Comparison of ENCODE assay signal across 17 mouse cellular contexts in the genomic region with DNA sequence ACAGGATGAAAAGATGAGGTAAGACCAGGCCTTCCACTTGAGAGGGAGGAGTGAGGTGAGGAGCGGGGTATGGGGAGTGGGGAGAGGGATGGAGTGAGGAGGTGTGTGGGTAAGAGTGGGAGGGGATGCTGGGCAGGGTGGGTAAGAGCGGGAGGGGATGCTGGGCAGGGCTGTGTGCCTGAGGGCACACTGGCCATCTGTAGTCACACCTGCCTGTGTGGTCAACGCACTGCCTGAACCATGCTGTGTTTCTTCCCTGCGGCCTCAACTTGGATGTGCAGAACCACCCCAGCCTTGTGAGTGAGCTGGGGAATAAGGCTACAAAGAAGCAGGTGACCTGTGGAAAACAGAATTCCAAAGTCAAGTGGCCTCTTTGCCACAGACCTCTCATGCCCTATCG. TPM values are rescaled to one million over a fixed set of nuclear protein-coding genes. Genes with fewer than 3 reads are reported as not detected.
DNase-seq lines count a peak whose midpoint lies in the region; ATAC-seq and TF ChIP-seq lines count a peak whose summit lies in the region.
"Had no signal": no experiment of that assay in that cellular context is flagged by ENCODE, and none has a peak within 500 bp of the region (broad histone marks: within the 10 kb centered on the region; RNA-seq: fewer than 3 reads in every experiment).

No protein-coding gene starts in this region.

- H3K27ac ChIP-seq in heart, embryonic 10.5 days = no peak overlapping the region
- 0 out of 2 replicates have a peak overlapping the region, but pooled peaks have one; percentile 9 for H3K27ac ChIP-seq in liver, embryonic 15.5 days (replicated peaks)
- no peak overlapping the region for H3K27ac ChIP-seq in liver, postnatal 0 days (ENCODE audit: low read depth)
- H3K27ac ChIP-seq in limb, embryonic 13.5 days = no peak overlapping the region
- no peak overlapping the region for H3K27ac ChIP-seq in neural tube, embryonic 15.5 days (replicated peaks)
- H3K27ac ChIP-seq: embryonic facial prominence, embryonic 15.5 days; hindbrain, embryonic 15.5 days; kidney, postnatal 0 days had no signal

- no peak overlapping the region for H3K4me2 ChIP-seq in liver, embryonic 15.5 days
- no peak overlapping the region for H3K4me2 ChIP-seq in liver, postnatal 0 days (ENCODE audit: low read depth, low read length)
- H3K4me2 ChIP-seq in limb, embryonic 13.5 days (replicated peaks) = no peak overlapping the region
- peak overlapping the region; percentile 86; the same call in 1 of the 2 replicates for H3K4me2 ChIP-seq in neural tube, embryonic 15.5 days

- DNase-seq in heart, embryonic 10.5 days (ENCODE audit: low spot score) = no peak
- DNase-seq in heart, postnatal 10 days = no peak
- no peak for DNase-seq in liver, postnatal 0 days
- DNase-seq in embryo, embryonic 10.5 days (ENCODE audit: low spot score) = no peak
- DNase-seq: cerebellum, postnatal 36 days; gastrocnemius, postnatal 36 days; heart, postnatal 14 days; lung, postnatal 14 days; right cerebral cortex, adult 18-20 months; thymus, postnatal 25 days had no signal

- H3K27me3 ChIP-seq in heart, embryonic 10.5 days (ENCODE audit: insufficient read depth, poor library complexity, severe bottlenecking) = no peaks in the 10 kb centered on the region
- H3K27me3 ChIP-seq in liver, embryonic 15.5 days = no peaks in the 10 kb centered on the region
- no peaks in the 10 kb centered on the region for H3K27me3 ChIP-seq in liver, postnatal 0 days (ENCODE audit: insufficient read depth, low read length)
- no peaks in the 10 kb centered on the region for H3K27me3 ChIP-seq in limb, embryonic 13.5 days
- no peaks in the 10 kb centered on the region for H3K27me3 ChIP-seq in neural tube, embryonic 15.5 days (replicated peaks)
- H3K27me3 ChIP-seq: embryonic facial prominence, embryonic 15.5 days; hindbrain, embryonic 15.5 days had no signal

- H3K9ac ChIP-seq in liver, embryonic 15.5 days = no peak overlapping the region
- no peak overlapping the region for H3K9ac ChIP-seq in liver, postnatal 0 days (replicated peaks)
- peak overlapping the region; percentile 31; the same call in 1 of the 2 replicates for H3K9ac ChIP-seq in limb, embryonic 13.5 days
- H3K9ac ChIP-seq in neural tube, embryonic 15.5 days (replicated peaks) = no peak overlapping the region
- H3K9ac ChIP-seq: embryonic facial prominence, embryonic 15.5 days; hindbrain, embryonic 15.5 days had no signal

- peaks cover 55% of the 10 kb centered on the region for H3K4me1 ChIP-seq in heart, embryonic 10.5 days
- peaks cover 59% of the 10 kb centered on the region for H3K4me1 ChIP-seq in liver, embryonic 15.5 days (replicated peaks)
- H3K4me1 ChIP-seq in liver, postnatal 0 days (ENCODE audit: insufficient read depth) = peaks cover 34% of the 10 kb centered on the region
- peaks cover 26% of the 10 kb centered on the region for H3K4me1 ChIP-seq in limb, embryonic 13.5 days
- peaks cover 42% of the 10 kb centered on the region for H3K4me1 ChIP-seq in neural tube, embryonic 15.5 days

- H3K36me3 ChIP-seq in heart, embryonic 10.5 days = peaks cover 45% of the 10 kb centered on the region
- H3K36me3 ChIP-seq in liver, embryonic 15.5 days (replicated peaks) = peaks cover 34% of the 10 kb centered on the region
- H3K36me3 ChIP-seq in liver, postnatal 0 days (replicated peaks; ENCODE audit: insufficient read depth, low read length) = peaks cover 35% of the 10 kb centered on the region
- H3K36me3 ChIP-seq in limb, embryonic 13.5 days = peaks cover 47% of the 10 kb centered on the region
- peaks cover 41% of the 10 kb centered on the region for H3K36me3 ChIP-seq in neural tube, embryonic 15.5 days

- TF ChIP-seq EP300 in liver, postnatal 0 days (IDR thresholded peaks at IDR 0.05; ENCODE audit: low read depth) = no peak

- no peaks in the 10 kb centered on the region for H3K9me3 ChIP-seq in heart, embryonic 10.5 days
- H3K9me3 ChIP-seq in liver, embryonic 15.5 days (replicated peaks) = no peaks in the 10 kb centered on the region
- no peaks in the 10 kb centered on the region for H3K9me3 ChIP-seq in liver, postnatal 0 days (ENCODE audit: low read length)
- no peaks in the 10 kb centered on the region for H3K9me3 ChIP-seq in limb, embryonic 13.5 days
- no peaks in the 10 kb centered on the region for H3K9me3 ChIP-seq in neural tube, embryonic 15.5 days (replicated peaks)
- H3K9me3 ChIP-seq: embryonic facial prominence, embryonic 15.5 days; hindbrain, embryonic 15.5 days had no signal

- intact Hi-C loops in heart, postnatal 10 days (cut with DNase I) = loop anchor here (10.0 kb wide), 1 partner anchor 270 kb away; the partner anchor contains the start of gene Tcf3

- 81% methylated on average over 5 of the region's 5 CpGs for WGBS in heart, embryonic 10.5 days
- WGBS in liver, embryonic 15.5 days (ENCODE audit: insufficient replicate concordance) = 92% methylated on average over 5 of the region's 5 CpGs
- 94% methylated on average over 5 of the region's 5 CpGs for WGBS in liver, postnatal 0 days (ENCODE audit: insufficient replicate concordance)
- 91% methylated on average over 5 of the region's 5 CpGs for WGBS in limb, embryonic 13.5 days
- WGBS in neural tube, embryonic 15.5 days = 89% methylated on average over 5 of the region's 5 CpGs

- H3K4me3 ChIP-seq in heart, embryonic 10.5 days = 0 out of 2 replicates have a peak overlapping the region, but pooled peaks have one; percentile 4
- no peak overlapping the region for H3K4me3 ChIP-seq in liver, embryonic 15.5 days (replicated peaks)
- H3K4me3 ChIP-seq in liver, postnatal 0 days (ENCODE audit: low read depth, low read length) = no peak overlapping the region
- H3K4me3 ChIP-seq in limb, embryonic 13.5 days = no peak overlapping the region
- no peak overlapping the region for H3K4me3 ChIP-seq in neural tube, embryonic 15.5 days (replicated peaks)

- no peak for TF ChIP-seq CTCF in liver, postnatal 0 days (IDR thresholded peaks at IDR 0.05; ENCODE audit: low read depth)

- no peak for ATAC-seq in liver, embryonic 15.5 days (ENCODE audit: insufficient read depth)
- ATAC-seq in liver, postnatal 0 days = no peak
- no peak for ATAC-seq in limb, embryonic 13.5 days (ENCODE audit: low FRiP score, low read depth)
- ATAC-seq in neural tube, embryonic 15.5 days (ENCODE audit: low FRiP score) = no peak
- ATAC-seq: intestine, postnatal 0 days had no signal

RNA-seq across cellular contexts. Expression of gene Izumo4, which starts 2.4 kb away (rescaled TPM):
- 12.8 and 14.4 TPM in 2 replicates for polyA plus RNA-seq in heart, embryonic 10.5 days (2016; fragmentation: Nextera tagmentation; extraction: Ambion mirVana)
- 1 to 10 TPM; 2.9 to 4.1 TPM for total RNA-seq in heart, postnatal 10 days (2021)
- 7.1 and 8.1 TPM in 2 replicates for polyA plus RNA-seq in liver, embryonic 15.5 days (2015; fragmentation: Nextera tagmentation; extraction: Ambion mirVana)
- polyA plus RNA-seq in liver, postnatal 0 days (2015; fragmentation: Nextera tagmentation; extraction: Ambion mirVana) = 7.9 and 10.4 TPM in 2 replicates
- polyA plus RNA-seq in limb, embryonic 13.5 days (2015; fragmentation: Nextera tagmentation; extraction: Ambion mirVana) = 24.2 and 25.6 TPM in 2 replicates
- polyA plus RNA-seq in neural tube, embryonic 15.5 days (2015; fragmentation: Nextera tagmentation; extraction: Ambion mirVana) = 43.3 and 46.8 TPM in 2 replicates

RNA-seq across cellular contexts. Expression of gene Mob3a, which starts 2.6 kb away (rescaled TPM):
- 54.8 and 56.8 TPM in 2 replicates for polyA plus RNA-seq in heart, embryonic 10.5 days (2016; fragmentation: Nextera tagmentation; extraction: Ambion mirVana)
- total RNA-seq in heart, postnatal 10 days (2021) = 10 to 100 TPM; 10.1 to 11.3 TPM
- polyA plus RNA-seq in liver, embryonic 15.5 days (2015; fragmentation: Nextera tagmentation; extraction: Ambion mirVana) = 28.0 and 31.6 TPM in 2 replicates
- polyA plus RNA-seq in liver, postnatal 0 days (2015; fragmentation: Nextera tagmentation; extraction: Ambion mirVana) = 14.7 and 17.3 TPM in 2 replicates
- polyA plus RNA-seq in limb, embryonic 13.5 days (2015; fragmentation: Nextera tagmentation; extraction: Ambion mirVana) = 55.3 and 55.7 TPM in 2 replicates
- polyA plus RNA-seq in neural tube, embryonic 15.5 days (2015; fragmentation: Nextera tagmentation; extraction: Ambion mirVana) = 53.0 and 58.8 TPM in 2 replicates

RNA-seq across cellular contexts. Expression of gene Mknk2, which starts 26.5 kb away (rescaled TPM):
- 90.8 and 92.0 TPM in 2 replicates for polyA plus RNA-seq in heart, embryonic 10.5 days (2016; fragmentation: Nextera tagmentation; extraction: Ambion mirVana)
- total RNA-seq in heart, postnatal 10 days (2021) = 100 to 1,000 TPM; 143 to 159 TPM
- 74.9 and 84.6 TPM in 2 replicates for polyA plus RNA-seq in liver, embryonic 15.5 days (2015; fragmentation: Nextera tagmentation; extraction: Ambion mirVana)
- 45.8 and 46.1 TPM in 2 replicates for polyA plus RNA-seq in liver, postnatal 0 days (2015; fragmentation: Nextera tagmentation; extraction: Ambion mirVana)
- polyA plus RNA-seq in limb, embryonic 13.5 days (2015; fragmentation: Nextera tagmentation; extraction: Ambion mirVana) = 86.1 and 87.8 TPM in 2 replicates
- 56.2 and 70.3 TPM in 2 replicates for polyA plus RNA-seq in neural tube, embryonic 15.5 days (2015; fragmentation: Nextera tagmentation; extraction: Ambion mirVana)

RNA-seq across cellular contexts. Expression of gene Ap3d1, which starts 37.6 kb away (rescaled TPM):
- 53.1 and 60.4 TPM in 2 replicates for polyA plus RNA-seq in heart, embryonic 10.5 days (2016; fragmentation: Nextera tagmentation; extraction: Ambion mirVana)
- 10 to 100 TPM; 47.6 to 52.5 TPM for total RNA-seq in heart, postnatal 10 days (2021)
- polyA plus RNA-seq in liver, embryonic 15.5 days (2015; fragmentation: Nextera tagmentation; extraction: Ambion mirVana) = 20.2 and 21.8 TPM in 2 replicates
- polyA plus RNA-seq in liver, postnatal 0 days (2015; fragmentation: Nextera tagmentation; extraction: Ambion mirVana) = 16.4 and 19.0 TPM in 2 replicates
- polyA plus RNA-seq in limb, embryonic 13.5 days (2015; fragmentation: Nextera tagmentation; extraction: Ambion mirVana) = 74.5 and 80.0 TPM in 2 replicates
- 108 and 115 TPM in 2 replicates for polyA plus RNA-seq in neural tube, embryonic 15.5 days (2015; fragmentation: Nextera tagmentation; extraction: Ambion mirVana)

RNA-seq across cellular contexts. Expression of gene Btbd2, which starts 47.5 kb away (rescaled TPM):
- 59.0 and 69.9 TPM in 2 replicates for polyA plus RNA-seq in heart, embryonic 10.5 days (2016; fragmentation: Nextera tagmentation; extraction: Ambion mirVana)
- 10 to 100 TPM; 42.2 to 46.4 TPM for total RNA-seq in heart, postnatal 10 days (2021)
- 14.4 and 15.9 TPM in 2 replicates for polyA plus RNA-seq in liver, embryonic 15.5 days (2015; fragmentation: Nextera tagmentation; extraction: Ambion mirVana)
- 10.7 and 11.5 TPM in 2 replicates for polyA plus RNA-seq in liver, postnatal 0 days (2015; fragmentation: Nextera tagmentation; extraction: Ambion mirVana)
- polyA plus RNA-seq in limb, embryonic 13.5 days (2015; fragmentation: Nextera tagmentation; extraction: Ambion mirVana) = 77.8 and 83.5 TPM in 2 replicates
- 91.9 and 92.1 TPM in 2 replicates for polyA plus RNA-seq in neural tube, embryonic 15.5 days (2015; fragmentation: Nextera tagmentation; extraction: Ambion mirVana)
